Mouse (Mus musculus) bone marrow, adult 2 months (tissue): ENCODE measurements around the gene Tbrg4.

Source experiments
- CTCF ChIP-seq: fragments of 200-500 bp; IDR thresholded peaks from 2 replicates; pipeline ENCODE4 v1.5.1; 2011; ENCODE audit warnings: low read length, control low read depth; ENCODE audit not compliant: control insufficient read depth, insufficient read depth
- POLR2A ChIP-seq: fragments of 200-500 bp; IDR thresholded peaks from 2 replicates; pipeline ENCODE4 v1.6.1; 2011; ENCODE audit warnings: low read depth, mild to moderate bottlenecking, control low read depth, low read length, borderline replicate concordance; ENCODE audit not compliant: control insufficient read depth

DNA sequence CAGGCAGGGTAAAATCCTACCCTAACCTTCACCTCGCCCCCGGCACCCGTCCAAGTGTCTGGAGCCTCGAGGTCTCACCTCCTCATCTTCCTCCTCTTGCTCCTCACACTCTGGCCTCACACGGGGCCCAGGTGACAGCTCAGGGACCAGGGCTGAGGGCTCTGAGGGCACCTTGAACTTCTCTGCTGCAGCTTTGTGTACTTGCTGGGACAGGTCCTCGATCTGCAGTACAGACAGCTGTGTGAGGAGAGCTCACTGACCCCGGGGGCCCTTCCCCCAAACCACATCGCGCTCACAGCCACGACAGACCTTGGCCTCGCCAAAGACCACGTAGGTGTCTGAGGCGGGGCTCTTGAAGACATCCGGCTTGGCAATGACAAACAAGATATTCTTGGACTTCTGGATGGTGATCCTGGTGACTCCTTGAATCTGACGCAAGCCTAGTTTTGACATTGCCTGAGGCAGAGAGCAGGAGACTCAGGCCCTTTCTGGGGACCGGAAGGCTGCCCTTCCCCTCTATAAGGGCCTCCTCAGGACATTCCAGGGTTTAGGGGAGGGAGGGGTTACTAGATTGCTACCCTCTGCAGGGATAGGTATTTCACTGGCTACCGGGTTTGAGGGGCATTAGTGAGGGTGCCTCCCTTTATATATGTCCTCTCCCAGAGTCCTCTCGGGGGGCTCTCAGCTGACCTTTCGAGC lies 27.5 kb downstream of the Tbrg4 start:
- TF ChIP-seq CTCF (no peak), POLR2A (no peak)
